Mouse (Mus musculus): ENCODE measurements around the gene Cyp4a14. TPM values are rescaled to one million over a fixed set of nuclear protein-coding genes. Genes with fewer than 3 reads are reported as not detected.
"Not testable (repeated sequence)": the region's sequence is repeated elsewhere in the genome, so short reads cannot be mapped to it uniquely, and the experiment has no call there.

The Cyp4a14 gene
- not detected in 2 replicates for polyA plus RNA-seq (2014; fragmentation: Nextera tagmentation; extraction: Ambion mirVana)

DNA sequence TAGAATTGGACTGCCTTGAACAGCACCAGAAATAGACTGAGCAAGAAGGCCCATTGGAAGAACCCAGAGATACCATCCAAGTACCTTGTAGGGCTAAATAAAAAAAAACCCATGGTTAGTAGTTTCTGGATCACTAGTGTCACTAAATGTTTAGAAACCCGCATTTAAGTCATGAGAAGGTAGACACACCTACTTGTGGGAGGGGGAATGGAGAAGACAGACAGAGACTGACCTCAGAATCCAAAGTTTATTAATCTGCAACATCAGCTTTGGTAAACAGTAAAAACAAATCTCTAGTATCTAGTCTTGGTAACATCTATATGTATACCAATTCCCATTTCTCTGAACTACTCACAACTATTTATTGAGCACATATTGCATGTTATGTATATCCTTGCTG, at the start of gene Cyp4a14:
TSS of gene Cyp4a14 (minus strand) at position 142 of the 400 bp plus-strand sequence.
- no peak for ATAC-seq (replicated peaks; ENCODE audit: low FRiP score)
- no peak within 1 kb of the TSS for H3K9ac ChIP-seq (ENCODE audit: low read depth, low read length)
- H3K4me2 ChIP-seq = no peak within 1 kb of the TSS
- 79% methylated on average over 1 of the region's 1 CpGs for WGBS
- H3K36me3 ChIP-seq (ENCODE audit: control insufficient read depth, insufficient read depth, low read length) = no peaks in the 10 kb centered on the region
- H3K27ac ChIP-seq (ENCODE audit: low read depth, low read length) = no peak within 1 kb of the TSS
- no peaks in the 10 kb centered on the region for H3K9me3 ChIP-seq (ENCODE audit: control insufficient read depth, low read length)
- no peaks in the 10 kb centered on the region for H3K27me3 ChIP-seq (replicated peaks; ENCODE audit: control insufficient read depth, insufficient read depth, low read length)
- H3K4me1 ChIP-seq (replicated peaks; ENCODE audit: control insufficient read depth, insufficient read depth, low read length) = no peaks in the 10 kb centered on the region
- no peak for DNase-seq (ENCODE audit: low spot score)
- H3K4me3 ChIP-seq (ENCODE audit: low read depth, low read length) = no peak within 1 kb of the TSS

DNA sequence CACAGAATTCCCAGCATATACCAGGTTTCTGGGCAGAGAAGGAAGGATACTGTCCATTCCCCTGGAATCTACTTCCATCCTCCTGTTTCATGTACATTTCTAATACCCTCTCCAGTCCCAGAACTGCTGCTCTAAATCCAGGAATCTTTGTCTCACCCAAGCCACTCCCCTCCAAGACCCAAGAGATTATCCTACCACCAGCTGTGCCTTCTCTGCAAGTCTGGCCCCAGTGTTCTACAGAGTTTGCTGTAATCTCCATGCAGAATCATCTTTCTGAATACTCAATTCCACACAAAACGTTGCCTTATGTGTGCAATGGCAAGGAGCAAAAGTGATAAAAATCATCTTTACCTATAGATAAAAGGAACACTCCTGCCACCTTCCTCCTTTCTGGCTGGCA, 49.2 kb upstream of the Cyp4a14 start:
- WGBS = 48% methylated on average over 1 of the region's 1 CpGs
- Histone ChIP-seq H3K9ac (ENCODE audit: low read depth, low read length) (no peak overlapping the region), H3K9me3 (ENCODE audit: control insufficient read depth, low read length) (no peaks in the 10 kb centered on the region), H3K4me3 (ENCODE audit: low read depth, low read length) (no peak overlapping the region), H3K27me3 (replicated peaks; ENCODE audit: control insufficient read depth, insufficient read depth, low read length) (no peaks in the 10 kb centered on the region), H3K4me1 (replicated peaks; ENCODE audit: control insufficient read depth, insufficient read depth, low read length) (no peaks in the 10 kb centered on the region), H3K36me3 (ENCODE audit: control insufficient read depth, insufficient read depth, low read length) (no peaks in the 10 kb centered on the region), H3K27ac (ENCODE audit: low read depth, low read length) (no peak overlapping the region), H3K4me2 (no peak overlapping the region)
- no peak for ATAC-seq (replicated peaks; ENCODE audit: low FRiP score)
- DNase-seq (ENCODE audit: low spot score) = no peak

DNA sequence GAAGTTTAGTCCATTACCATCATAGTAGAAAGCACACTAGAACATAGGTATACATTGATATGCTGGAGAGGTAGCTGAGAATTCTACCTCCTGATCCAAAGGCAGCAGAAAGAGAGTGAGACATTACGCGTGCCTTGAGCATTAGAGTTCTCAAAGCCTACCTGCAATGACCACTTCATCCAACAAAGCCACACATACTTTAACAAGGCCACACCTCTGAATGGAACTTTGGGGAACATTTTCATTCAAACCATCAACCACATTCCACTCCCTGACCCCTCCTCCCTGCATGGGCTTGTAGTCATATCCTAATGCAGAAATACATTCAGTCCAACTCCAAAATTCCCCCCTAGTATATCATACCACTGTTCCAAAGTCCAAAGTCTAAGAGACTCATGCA, 25.8 kb upstream of the Cyp4a14 start:
- H3K9me3 ChIP-seq (ENCODE audit: control insufficient read depth, low read length) = no peaks in the 10 kb centered on the region
- no peak overlapping the region for H3K4me3 ChIP-seq (ENCODE audit: low read depth, low read length)
- DNase-seq (ENCODE audit: low spot score) = no peak
- no peaks in the 10 kb centered on the region for H3K36me3 ChIP-seq (ENCODE audit: control insufficient read depth, insufficient read depth, low read length)
- H3K27ac ChIP-seq (ENCODE audit: low read depth, low read length) = no peak overlapping the region
- H3K4me1 ChIP-seq (replicated peaks; ENCODE audit: control insufficient read depth, insufficient read depth, low read length) = no peaks in the 10 kb centered on the region
- WGBS = 93% methylated on average over 2 of the region's 2 CpGs
- H3K9ac ChIP-seq (ENCODE audit: low read depth, low read length) = no peak overlapping the region
- ATAC-seq (replicated peaks; ENCODE audit: low FRiP score) = no peak
- no peaks in the 10 kb centered on the region for H3K27me3 ChIP-seq (replicated peaks; ENCODE audit: control insufficient read depth, insufficient read depth, low read length)
- no peak overlapping the region for H3K4me2 ChIP-seq

DNA sequence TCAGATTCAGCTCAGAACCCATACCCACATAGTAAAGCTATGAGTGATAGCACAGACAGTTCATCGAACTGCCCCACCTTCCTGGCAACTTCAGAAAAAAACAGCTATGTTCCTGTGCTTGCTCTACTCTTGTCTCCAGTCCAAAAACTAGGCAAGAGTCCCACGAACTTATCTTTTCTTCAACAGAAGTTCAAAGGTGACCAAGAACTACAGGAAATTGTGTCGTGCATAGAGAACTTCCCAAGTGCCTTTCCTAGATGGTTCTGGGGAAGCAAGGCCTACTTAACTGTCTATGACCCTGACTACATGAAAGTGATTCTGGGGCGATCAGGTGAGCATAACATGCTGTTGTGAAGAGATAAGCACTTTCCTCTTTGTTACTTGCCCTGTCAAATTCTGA, 23.5 kb upstream of the Cyp4a14 start:
- Histone ChIP-seq H3K9ac (ENCODE audit: low read depth, low read length) (no peak overlapping the region), H3K4me2 (no peak overlapping the region), H3K4me1 (replicated peaks; ENCODE audit: control insufficient read depth, insufficient read depth, low read length) (no peaks in the 10 kb centered on the region), H3K27ac (ENCODE audit: low read depth, low read length) (no peak overlapping the region), H3K36me3 (ENCODE audit: control insufficient read depth, insufficient read depth, low read length) (no peaks in the 10 kb centered on the region), H3K9me3 (ENCODE audit: control insufficient read depth, low read length) (no peaks in the 10 kb centered on the region), H3K27me3 (replicated peaks; ENCODE audit: control insufficient read depth, insufficient read depth, low read length) (no peaks in the 10 kb centered on the region), H3K4me3 (ENCODE audit: low read depth, low read length) (no peak overlapping the region)
- WGBS = 65% methylated on average over 4 of the region's 4 CpGs
- DNase-seq (ENCODE audit: low spot score) (no peak), ATAC-seq (replicated peaks; ENCODE audit: low FRiP score) (no peak)

DNA sequence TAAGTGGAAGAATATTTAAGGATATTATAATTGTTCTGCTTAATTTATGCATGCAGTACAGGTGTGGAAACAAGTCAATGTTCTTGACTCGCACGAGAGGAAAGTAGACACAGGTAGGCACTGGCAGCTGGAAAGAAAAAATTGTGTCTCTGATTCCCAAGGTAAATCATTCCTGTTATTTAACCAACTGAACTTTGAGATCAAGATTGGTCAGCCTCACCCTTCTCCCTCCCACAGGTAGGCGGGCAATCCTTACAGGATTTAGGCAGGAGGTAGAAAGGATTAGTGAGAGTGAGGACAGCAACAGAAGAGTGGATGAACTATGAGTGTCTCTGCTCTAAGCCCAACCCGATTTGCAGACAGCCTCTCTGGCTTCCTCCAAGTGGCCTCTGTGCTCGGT, 22.1 kb upstream of the Cyp4a14 start, which contains the start of gene Cyp4a10:
TSS of gene Cyp4a10 (plus strand) at position 265 of the 400 bp plus-strand sequence.
- H3K4me1 ChIP-seq (replicated peaks; ENCODE audit: control insufficient read depth, insufficient read depth, low read length); ATAC-seq (replicated peaks; ENCODE audit: low FRiP score); H3K9me3 ChIP-seq (ENCODE audit: control insufficient read depth, low read length); DNase-seq (ENCODE audit: low spot score); H3K9ac ChIP-seq (ENCODE audit: low read depth, low read length); H3K36me3 ChIP-seq (ENCODE audit: control insufficient read depth, insufficient read depth, low read length); H3K4me2 ChIP-seq; H3K27me3 ChIP-seq (replicated peaks; ENCODE audit: control insufficient read depth, insufficient read depth, low read length); H3K27ac ChIP-seq (ENCODE audit: low read depth, low read length); H3K4me3 ChIP-seq (ENCODE audit: low read depth, low read length): not testable (repeated sequence)
- 79% methylated on average over 5 of the region's 5 CpGs for WGBS

DNA sequence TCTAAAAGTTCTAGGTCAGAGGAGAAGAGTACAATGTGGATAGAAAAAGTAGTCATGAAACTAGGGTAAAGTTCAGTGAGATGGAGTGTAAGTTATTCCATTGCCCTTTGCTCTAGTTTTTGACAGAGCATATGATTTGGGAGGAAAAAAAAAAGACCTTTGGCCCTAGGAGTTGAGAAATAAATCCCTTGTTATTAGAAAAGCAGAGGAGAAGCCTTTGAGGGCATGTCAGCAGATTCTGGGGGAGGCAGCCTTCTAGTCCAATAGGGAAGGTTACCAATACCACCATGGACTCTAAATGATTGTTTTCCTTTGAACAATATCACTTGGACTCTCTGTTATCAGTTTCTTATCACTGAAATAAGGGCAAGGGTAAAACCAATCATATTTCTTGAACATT, 18.0 kb upstream of the Cyp4a14 start:
- not testable (repeated sequence) for H3K27ac ChIP-seq (ENCODE audit: low read depth, low read length); H3K4me2 ChIP-seq; H3K4me1 ChIP-seq (replicated peaks; ENCODE audit: control insufficient read depth, insufficient read depth, low read length); H3K36me3 ChIP-seq (ENCODE audit: control insufficient read depth, insufficient read depth, low read length); DNase-seq (ENCODE audit: low spot score); H3K27me3 ChIP-seq (replicated peaks; ENCODE audit: control insufficient read depth, insufficient read depth, low read length); H3K9me3 ChIP-seq (ENCODE audit: control insufficient read depth, low read length); H3K4me3 ChIP-seq (ENCODE audit: low read depth, low read length); ATAC-seq (replicated peaks; ENCODE audit: low FRiP score); H3K9ac ChIP-seq (ENCODE audit: low read depth, low read length)

DNA sequence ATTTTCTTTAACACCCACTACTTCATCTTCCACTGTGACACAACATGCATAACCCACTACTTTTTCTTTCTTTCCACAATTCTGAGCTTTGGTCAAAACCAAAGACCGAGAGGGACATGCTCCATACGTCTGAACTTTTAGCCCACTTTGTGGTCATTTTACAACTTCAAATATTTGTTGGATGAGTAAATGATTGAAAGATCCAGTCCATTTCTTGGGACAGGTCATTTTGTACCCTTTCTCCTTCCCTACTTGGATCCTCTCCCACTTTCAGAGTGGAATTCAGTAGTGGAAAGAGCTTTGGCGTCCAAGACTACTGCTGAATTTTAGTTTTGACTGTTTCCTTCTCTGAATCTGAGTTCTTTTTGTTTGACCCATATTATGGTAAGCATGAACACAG, 1.5 kb upstream of the Cyp4a14 start:
- 80% methylated on average over 3 of the region's 3 CpGs for WGBS
- Histone ChIP-seq H3K4me2 (no peak overlapping the region), H3K36me3 (ENCODE audit: control insufficient read depth, insufficient read depth, low read length) (no peaks in the 10 kb centered on the region), H3K9me3 (ENCODE audit: control insufficient read depth, low read length) (no peaks in the 10 kb centered on the region), H3K27me3 (replicated peaks; ENCODE audit: control insufficient read depth, insufficient read depth, low read length) (no peaks in the 10 kb centered on the region), H3K9ac (ENCODE audit: low read depth, low read length) (no peak overlapping the region), H3K27ac (ENCODE audit: low read depth, low read length) (no peak overlapping the region), H3K4me3 (ENCODE audit: low read depth, low read length) (no peak overlapping the region), H3K4me1 (replicated peaks; ENCODE audit: control insufficient read depth, insufficient read depth, low read length) (no peaks in the 10 kb centered on the region)
- ATAC-seq (replicated peaks; ENCODE audit: low FRiP score) (no peak), DNase-seq (ENCODE audit: low spot score) (no peak)

DNA sequence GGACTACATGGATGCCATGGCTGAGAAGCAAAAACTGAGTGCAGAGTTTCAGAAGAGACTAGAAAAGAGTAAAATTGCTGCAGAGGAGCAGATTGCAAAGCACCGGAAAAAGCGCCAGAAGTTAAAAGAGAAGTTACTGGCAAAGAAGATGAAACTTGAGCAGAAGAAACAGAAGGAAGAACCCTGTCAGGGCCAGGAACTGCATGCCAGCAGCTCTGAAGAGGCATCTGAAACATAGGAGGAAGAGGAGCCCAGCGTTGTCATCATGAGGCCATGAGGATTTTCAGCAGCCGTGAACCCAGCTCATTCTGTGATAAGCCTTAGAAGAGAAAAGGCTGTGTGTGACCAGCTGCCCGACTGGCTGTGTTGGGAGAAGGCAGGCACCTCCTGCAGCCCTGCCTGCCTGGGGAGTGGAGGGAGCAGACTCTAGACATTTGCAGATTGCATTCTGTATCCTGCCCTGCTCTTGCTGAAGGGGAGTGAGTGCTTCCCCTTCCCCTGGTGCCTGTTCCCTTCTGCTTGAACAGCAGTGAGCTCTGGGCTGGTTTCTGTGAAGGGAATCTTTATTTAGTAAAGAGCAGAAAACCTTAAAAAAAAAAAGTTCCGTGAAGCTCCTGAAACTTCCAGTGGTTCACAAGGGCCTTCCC, 14.8 kb downstream of the Cyp4a14 start:
- no peak overlapping the region for H3K27ac ChIP-seq (ENCODE audit: low read depth, low read length)
- no peaks in the 10 kb centered on the region for H3K4me1 ChIP-seq (replicated peaks; ENCODE audit: control insufficient read depth, insufficient read depth, low read length)
- DNase-seq (ENCODE audit: low spot score) (no peak), ATAC-seq (replicated peaks; ENCODE audit: low FRiP score) (no peak)
- H3K4me2 ChIP-seq = no peak overlapping the region
- H3K27me3 ChIP-seq (replicated peaks; ENCODE audit: control insufficient read depth, insufficient read depth, low read length) = no peaks in the 10 kb centered on the region
- no peak overlapping the region for H3K9ac ChIP-seq (ENCODE audit: low read depth, low read length)
- 52% methylated on average over 6 of the region's 6 CpGs for WGBS
- no peaks in the 10 kb centered on the region for H3K36me3 ChIP-seq (ENCODE audit: control insufficient read depth, insufficient read depth, low read length)
- H3K9me3 ChIP-seq (ENCODE audit: control insufficient read depth, low read length) = no peaks in the 10 kb centered on the region
- H3K4me3 ChIP-seq (ENCODE audit: low read depth, low read length) = no peak overlapping the region

DNA sequence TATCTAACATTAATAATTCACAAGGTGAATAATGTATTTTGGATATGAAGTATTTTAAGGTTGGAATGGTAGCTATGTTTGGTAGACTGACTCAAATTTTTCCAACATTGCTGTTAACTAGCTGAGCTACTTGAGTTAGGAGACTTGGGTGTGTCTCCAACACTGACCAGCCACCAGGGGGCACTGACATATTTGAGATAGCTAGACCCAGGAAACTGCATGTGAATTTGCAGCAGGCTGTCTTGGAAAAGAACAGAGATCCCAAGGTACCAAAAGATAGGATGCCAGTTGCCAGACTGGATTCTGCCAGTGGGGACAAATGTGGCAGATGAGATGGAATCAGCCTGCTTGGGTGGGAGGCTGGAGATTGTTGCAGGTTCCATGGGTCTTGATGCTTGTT, 19.9 kb downstream of the Cyp4a14 start:
- not testable (repeated sequence) for DNase-seq (ENCODE audit: low spot score); H3K4me2 ChIP-seq; ATAC-seq (replicated peaks; ENCODE audit: low FRiP score); H3K36me3 ChIP-seq (ENCODE audit: control insufficient read depth, insufficient read depth, low read length); H3K9me3 ChIP-seq (ENCODE audit: control insufficient read depth, low read length); H3K9ac ChIP-seq (ENCODE audit: low read depth, low read length); H3K4me1 ChIP-seq (replicated peaks; ENCODE audit: control insufficient read depth, insufficient read depth, low read length); H3K27ac ChIP-seq (ENCODE audit: low read depth, low read length); H3K27me3 ChIP-seq (replicated peaks; ENCODE audit: control insufficient read depth, insufficient read depth, low read length); H3K4me3 ChIP-seq (ENCODE audit: low read depth, low read length)
